Mouse (Mus musculus) spleen, postnatal 36 days (tissue): ENCODE data around the gene Cdk20.
"Not testable (repeated sequence)": the region's sequence is repeated elsewhere in the genome, so short reads cannot be mapped to it uniquely, and the experiment has no call there.

Experiments
- DNase-seq, 2 experiments: peaks; one replicate each; pipeline ENCODE4 v3.0.0; 2022; ENCODE audit warnings: low spot score in 2 of 2, mixed read lengths in 1 of 2

Cdk20 gene

GRCm38 (mm10) chr13:64421952-64422606 lies 10.0 kb upstream of the Cdk20 start:
- no peak for DNase-seq

GRCm38 (mm10) chr13:64422607-64422957 lies 9.5 kb upstream of the Cdk20 start:
- no peak for DNase-seq

GRCm38 (mm10) chr13:64424347-64424746 lies 7.8 kb upstream of the Cdk20 start:
- no peak for DNase-seq

- DNase-seq: no peak
Measured at GRCm38 (mm10) chr13:64425280-64425679, 6.8 kb upstream of the Cdk20 start.

- DNase-seq: no peak
Measured at GRCm38 (mm10) chr13:64429328-64429727, 2.8 kb upstream of the Cdk20 start.

- DNase-seq: no peak
Measured at GRCm38 (mm10) chr13:64437801-64438200, 5.7 kb downstream of the Cdk20 start.

GRCm38 (mm10) chr13:64438863-64439452 lies 6.8 kb downstream of the Cdk20 start:
- DNase-seq: peak; percentile 62 to 68

GRCm38 (mm10) chr13:64439471-64439870 lies 7.4 kb downstream of the Cdk20 start:
- DNase-seq: no peak

GRCm38 (mm10) chr13:64440592-64440991 lies 8.5 kb downstream of the Cdk20 start:
- DNase-seq: peak in 1 of 2 experiments; percentile 8

GRCm38 (mm10) chr13:64443263-64443894 lies 11.3 kb downstream of the Cdk20 start:
- DNase-seq: no peak

- no peak for DNase-seq
Measured at GRCm38 (mm10) chr13:64445254-64445920, 13.3 kb downstream of the Cdk20 start.

GRCm38 (mm10) chr13:64447947-64448346 lies 15.8 kb downstream of the Cdk20 start:
- DNase-seq: no peak

- no peak for DNase-seq
Measured at GRCm38 (mm10) chr13:64448729-64449128, 16.6 kb downstream of the Cdk20 start.

- no peak for DNase-seq
Measured at GRCm38 (mm10) chr13:64450001-64450794, 18.1 kb downstream of the Cdk20 start.

- not testable (repeated sequence) for DNase-seq
Measured at GRCm38 (mm10) chr13:64457225-64457978, 25.3 kb downstream of the Cdk20 start.

GRCm38 (mm10) chr13:64458181-64458580 lies 26.1 kb downstream of the Cdk20 start:
- no peak for DNase-seq

GRCm38 (mm10) chr13:64462581-64462980 lies 30.5 kb downstream of the Cdk20 start:
- no peak for DNase-seq

- DNase-seq: no peak
Measured at GRCm38 (mm10) chr13:64465166-64465565, 33.1 kb downstream of the Cdk20 start.

GRCm38 (mm10) chr13:64467886-64468285 lies 35.8 kb downstream of the Cdk20 start:
- DNase-seq: no peak

GRCm38 (mm10) chr13:64477968-64478367 lies 45.9 kb downstream of the Cdk20 start:
- DNase-seq: no peak

- DNase-seq: no peak
Measured at GRCm38 (mm10) chr13:64479960-64480359, 47.8 kb downstream of the Cdk20 start.
